Mouse (Mus musculus) v-Abl transformed pro-B cells (cell line): ENCODE measurements at regions not wholly inside any gene's neighbourhood (a gene's known extent, or its start where the extent isn't known, plus 50 kb on each side); places are given as distances from the start of the nearest gene placed in this dataset.

Source experiments
- in situ Hi-C, 2 experiments: fragments of 400-800 bp; cut with MboI; formaldehyde crosslinking; loops; one replicate each; pipeline ENCODE4 v1.15.1; 2025; ENCODE audit not compliant: unreplicated experiment in 2 of 2

DNA sequence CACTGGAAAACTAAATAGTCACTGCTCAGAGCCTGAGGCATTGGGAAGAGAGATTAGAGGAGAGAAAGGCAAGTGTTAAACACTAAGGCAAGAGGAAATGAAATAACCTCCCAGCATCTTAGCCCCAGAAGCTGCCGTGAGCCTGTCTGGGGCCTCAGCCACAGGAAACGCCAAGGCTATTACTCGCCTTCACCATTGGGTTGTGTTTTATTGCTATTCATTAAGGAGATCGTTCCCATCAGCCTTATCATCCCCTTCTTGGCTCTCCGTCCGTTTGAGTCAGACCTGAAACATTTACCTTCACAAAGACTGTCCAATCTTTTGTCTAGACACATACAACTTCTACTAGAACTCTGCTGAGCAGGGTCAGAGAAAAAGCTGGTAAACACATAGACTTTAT is 112.0 kb upstream of the Thbs1 start:
- in situ Hi-C loops, result no loop called here

DNA sequence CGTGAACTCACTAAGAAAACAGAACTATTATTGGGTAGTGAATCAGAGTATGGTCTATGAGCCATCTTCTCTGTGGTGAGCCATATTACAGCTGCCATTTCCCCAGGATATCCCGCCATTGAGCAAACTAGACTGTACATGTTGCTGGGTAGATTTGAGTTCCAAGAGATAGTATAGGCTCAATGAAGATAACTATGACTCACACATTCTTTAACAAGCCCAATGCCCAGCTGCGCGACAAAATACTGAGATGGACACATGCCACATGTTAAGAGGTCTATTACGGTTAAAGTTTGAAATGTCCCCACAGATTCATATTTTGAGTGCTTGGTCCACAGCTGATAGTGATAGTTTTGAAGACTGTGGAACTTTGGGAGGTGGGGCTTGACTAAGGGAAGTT is 107.5 kb upstream of the Thbs1 start:
- in situ Hi-C loops, result no loop called here

DNA sequence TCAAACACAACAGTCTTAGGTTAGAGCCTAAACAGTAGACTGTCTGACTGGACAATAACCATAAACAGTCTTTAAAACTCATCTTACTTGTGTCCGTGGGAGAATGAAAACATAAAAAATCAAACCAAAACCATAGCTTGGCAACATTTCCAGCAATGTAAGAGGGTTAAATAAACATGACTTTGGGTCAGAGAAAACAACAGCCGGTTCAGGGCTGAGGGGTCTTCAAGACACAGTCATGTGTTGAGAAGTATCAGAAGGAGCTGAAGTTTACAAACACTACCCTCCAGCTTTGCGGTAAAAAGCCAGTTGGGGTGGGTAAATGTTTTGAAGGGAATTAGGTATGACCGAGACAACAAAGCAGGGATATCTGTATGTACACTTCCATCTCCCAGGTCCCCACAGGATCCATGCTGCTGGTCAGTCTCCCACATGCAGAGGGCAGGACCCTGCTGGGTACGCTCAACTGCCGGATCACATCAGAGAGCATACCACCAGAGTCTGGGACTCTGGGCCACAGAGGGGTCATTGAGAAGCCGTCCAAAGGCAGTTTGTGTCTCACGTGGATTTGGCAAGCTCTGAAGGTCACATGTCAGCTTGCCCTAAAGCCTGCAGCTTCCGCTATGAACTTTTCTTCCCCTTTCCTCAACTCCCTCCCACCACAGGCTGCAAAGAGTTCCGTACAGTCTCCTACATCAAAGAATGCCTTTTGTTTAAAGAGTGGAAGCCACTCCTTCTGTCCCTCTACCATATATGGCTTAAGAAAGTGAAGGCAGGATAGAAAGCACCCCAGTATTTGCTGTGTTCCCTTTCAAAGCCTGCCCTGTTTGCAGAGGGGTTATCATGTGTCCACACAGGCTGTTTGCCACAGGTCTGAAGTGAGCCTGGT is 103.9 kb upstream of the Thbs1 start:
- in situ Hi-C loops, result no loop called here

DNA sequence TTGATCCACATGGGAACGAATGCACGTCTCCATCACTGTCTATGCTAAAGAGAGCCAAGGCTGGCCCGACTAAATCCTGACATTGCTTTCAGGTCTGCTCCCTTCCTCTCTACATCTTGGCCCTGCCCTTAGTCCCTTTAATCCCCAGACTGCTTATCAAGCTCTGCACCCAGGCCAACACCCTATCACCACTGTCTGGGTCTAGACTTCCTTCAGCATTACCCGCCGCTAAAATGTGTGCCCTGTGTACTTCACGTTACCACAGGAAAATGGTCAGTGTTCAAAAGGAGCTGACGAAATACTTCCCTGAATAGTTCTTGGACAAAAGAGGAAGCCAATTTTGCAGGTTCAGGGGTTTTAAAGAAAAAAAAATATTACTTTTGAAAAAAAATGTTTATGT is 100.0 kb upstream of the Thbs1 start:
- in situ Hi-C loops, result no loop called here

DNA sequence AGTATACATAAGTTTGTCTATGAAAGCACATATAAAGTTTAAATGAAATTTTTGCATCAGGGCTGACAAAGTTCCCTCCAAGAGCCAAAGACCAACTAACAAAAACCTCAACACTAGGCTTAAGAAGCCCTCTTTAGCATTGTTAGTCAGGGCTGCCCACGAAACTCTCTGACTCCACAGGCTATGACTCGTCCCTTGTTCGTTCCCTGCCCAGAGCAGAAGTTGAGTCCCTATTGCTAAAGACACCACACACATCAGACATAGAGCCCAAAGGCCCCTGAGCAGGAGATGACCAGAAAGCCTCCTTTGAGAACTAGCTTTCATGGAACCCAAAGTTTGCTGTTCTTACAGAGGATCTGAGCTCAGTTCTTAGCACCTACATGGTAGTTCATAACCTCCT is 99.5 kb upstream of the Thbs1 start:
- in situ Hi-C loops, result no loop called here

DNA sequence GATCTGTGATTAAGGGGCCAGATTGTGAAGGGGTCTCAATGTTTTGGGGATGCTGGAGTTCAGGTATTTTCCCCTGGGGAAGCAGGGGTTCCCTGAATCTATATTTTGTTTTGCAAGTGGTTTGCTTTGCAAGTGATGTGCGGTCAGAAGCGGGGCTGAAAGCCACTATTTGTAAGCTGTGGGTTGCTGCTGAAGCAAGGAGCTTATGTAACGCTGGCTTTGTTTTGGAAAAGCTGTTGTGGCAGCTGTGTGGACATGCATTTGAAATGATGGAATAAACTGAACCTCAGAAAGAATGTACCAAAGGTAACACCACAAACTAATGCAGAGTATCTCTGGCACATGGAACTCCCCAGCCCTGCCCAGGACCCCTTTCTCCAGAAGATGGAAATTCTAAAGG is 98.5 kb upstream of the Thbs1 start:
- in situ Hi-C loops, result no loop called here

DNA sequence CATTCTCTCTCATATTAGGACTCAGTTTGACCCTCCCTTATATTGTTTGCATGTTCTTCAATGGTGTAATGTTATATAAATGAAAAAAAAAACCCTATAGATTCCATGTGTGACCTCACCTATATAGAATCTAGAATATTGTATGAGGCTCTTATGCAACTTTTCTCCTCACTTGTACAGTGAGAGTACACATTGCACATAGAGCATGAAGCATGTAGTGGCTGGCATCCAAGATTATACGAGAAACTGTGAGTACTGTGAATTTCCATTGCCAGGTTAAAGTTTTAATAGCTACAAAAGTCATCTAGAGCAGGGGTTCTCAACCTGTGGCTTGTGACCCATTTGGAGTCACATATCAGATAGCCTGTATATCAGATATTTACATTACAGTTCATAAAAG is 96.5 kb upstream of the Thbs1 start:
- in situ Hi-C loops, result no loop called here

DNA sequence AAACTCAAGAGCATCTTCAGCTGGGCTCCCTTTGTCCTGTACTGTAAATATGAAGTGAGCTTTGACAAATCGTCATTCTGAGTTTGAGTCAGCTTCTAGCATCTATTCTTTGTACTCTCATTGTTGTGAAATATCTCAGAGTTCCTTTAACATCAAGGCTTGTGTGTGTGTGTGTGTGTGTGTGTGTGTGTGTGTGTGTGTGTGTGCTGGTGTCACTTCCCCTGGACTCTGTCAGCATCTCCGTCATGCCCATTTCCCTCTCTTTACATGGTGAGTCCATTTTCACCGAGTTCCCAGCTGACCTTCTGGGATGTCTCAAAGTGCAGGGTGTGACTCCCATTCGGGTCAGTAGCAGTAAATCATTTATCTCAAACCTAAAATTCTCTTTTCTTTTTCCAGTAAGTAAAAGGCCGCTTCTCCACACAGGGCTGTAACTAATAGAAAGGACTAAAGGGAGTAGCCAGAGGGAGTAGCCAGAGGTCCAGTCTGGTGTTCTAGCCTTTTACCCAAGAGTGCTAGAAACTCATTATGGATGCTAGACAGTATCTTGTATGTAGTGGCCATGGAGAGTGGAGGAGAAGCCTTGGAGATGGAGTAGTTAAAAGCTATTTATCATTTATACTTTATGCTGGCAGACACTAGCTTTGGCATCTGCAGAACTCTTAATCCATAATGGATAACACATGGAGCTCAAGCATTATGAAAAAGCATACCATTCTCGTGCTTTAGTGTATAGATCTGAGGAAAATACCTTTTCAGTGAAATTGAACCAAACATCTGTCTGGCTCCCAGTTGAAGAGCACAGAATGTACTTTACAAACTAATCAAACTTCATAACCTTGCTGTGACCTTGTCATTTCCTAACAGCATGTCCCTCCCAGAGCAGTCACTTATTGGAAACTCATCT is 85.6 kb upstream of the Thbs1 start:
- in situ Hi-C loops, result no loop called here

DNA sequence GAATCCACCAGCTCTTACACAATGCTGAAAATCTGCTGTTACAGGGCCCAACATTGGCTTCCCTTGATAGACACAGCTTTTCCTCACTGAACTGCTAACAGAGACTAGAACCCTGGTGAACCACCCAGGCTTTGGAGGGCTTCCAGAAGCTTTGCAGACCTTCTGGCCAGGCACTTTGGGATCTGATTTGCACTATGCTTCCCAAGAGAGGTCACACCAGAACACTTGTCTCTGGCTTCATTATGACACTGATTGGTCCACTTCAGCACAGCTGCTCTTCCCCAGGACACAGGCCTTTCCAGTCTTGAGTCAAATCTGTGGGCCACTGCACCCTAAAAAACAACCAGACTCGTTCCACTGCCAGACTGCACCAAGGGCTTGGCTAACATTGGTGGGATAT is 82.8 kb upstream of the Thbs1 start:
- in situ Hi-C loops, result no loop called here

DNA sequence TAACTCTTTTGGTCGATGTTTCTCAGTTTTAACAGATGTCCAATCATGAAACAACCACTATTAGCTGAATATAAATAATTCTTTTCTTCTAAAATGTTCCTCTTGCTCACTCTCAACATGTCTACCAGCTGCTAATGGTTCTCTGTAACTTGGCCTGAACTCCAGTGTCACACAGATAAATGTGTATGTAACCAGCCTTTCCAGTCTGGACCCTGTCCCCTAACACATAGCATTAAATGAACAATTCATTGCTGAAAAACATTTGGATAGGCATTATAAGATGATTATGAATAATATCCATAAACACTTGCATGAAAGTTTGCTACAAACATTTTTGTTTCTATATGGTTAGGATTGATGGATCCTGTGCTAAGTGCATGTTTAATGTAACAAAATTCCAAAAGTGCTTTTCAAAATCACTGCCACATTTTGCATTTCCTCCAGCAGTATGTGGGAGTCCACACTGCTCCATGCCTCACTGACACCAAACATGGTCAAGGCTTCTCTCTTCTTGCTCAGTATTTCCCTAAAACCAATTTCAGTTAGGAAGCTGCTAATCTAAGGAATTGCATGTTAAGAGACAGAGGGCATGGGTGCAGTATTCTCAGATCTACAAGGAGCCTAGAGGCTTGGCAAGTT is 82.1 kb upstream of the Thbs1 start:
- in situ Hi-C loops, result no loop called here

DNA sequence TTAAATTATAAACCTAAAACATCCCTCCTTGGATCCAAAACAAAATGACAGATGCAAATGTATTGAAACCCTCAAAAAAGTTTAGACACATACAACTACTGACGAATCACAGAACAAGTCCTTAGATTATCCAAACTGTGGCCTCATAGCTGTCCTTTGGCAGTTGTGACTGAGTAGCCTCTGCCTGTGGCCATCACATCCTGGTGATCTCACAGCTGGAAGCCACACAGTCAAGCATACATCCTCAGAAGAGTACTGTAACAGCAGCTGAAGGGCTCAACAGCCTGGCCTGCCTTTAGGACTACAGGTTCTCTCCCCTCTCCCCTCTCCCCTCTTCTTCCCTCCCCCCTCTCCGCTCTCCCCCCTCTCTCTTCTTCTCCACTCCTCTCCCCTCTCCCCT is 80.0 kb upstream of the Thbs1 start:
- in situ Hi-C loops, result no loop called here

DNA sequence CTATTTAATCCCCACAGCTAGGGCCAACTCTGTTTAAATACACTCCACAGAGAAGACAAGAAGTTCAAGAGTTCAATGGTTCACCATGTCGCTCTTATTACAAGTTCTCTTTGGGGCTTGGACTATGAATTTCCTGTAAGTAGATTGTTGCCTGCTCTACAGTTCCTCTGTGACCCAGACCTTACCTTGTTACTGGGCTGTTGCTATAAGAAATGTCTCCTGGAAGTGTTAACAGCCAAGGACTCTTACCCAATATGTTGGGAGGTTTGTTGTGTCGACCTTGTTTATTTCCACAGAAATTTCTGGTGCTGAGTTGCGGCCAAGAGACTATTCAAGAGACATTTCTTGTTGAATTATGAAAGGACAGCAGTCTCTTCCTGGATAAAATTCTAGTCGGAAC is 78.3 kb upstream of the Thbs1 start:
- in situ Hi-C loops, result no loop called here

DNA sequence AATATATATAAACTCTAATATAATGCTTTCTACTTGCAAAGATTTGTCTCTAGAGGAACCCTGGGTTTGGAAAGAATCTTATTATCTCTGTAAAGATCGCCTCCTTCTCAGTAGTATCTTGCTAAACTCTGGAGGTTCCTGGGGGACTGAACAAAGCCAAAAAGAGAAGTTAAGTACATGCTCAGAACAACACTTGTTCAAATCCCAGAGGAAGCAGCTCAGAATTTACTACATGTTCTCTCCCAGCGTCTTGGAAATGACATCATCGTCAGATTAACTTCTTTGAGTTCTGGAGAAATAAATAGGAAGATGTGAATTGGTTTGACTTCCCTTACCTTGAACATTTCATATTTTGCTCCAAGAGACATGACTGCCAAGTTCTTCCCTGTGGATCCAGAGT is 77.7 kb upstream of the Thbs1 start:
- in situ Hi-C loops, result no loop called here

DNA sequence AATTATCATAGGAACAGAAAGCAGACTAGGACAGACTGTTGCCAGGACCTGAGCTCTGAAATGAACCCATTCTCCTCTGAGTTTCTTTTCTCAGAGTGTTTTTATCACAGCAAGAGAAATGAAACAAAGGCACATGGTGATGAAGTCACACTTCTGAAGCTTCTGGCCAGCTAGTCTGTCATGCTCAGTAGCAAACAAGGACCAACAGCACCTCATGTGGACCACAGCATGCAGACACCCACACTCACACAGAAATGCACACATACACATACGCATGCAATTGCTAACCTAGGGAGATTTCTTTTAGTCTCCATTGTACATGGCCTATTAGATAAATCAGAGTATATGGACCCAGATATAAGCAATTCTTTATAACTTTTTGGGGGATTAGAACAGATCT is 76.3 kb upstream of the Thbs1 start:
- in situ Hi-C loops, result no loop called here

DNA sequence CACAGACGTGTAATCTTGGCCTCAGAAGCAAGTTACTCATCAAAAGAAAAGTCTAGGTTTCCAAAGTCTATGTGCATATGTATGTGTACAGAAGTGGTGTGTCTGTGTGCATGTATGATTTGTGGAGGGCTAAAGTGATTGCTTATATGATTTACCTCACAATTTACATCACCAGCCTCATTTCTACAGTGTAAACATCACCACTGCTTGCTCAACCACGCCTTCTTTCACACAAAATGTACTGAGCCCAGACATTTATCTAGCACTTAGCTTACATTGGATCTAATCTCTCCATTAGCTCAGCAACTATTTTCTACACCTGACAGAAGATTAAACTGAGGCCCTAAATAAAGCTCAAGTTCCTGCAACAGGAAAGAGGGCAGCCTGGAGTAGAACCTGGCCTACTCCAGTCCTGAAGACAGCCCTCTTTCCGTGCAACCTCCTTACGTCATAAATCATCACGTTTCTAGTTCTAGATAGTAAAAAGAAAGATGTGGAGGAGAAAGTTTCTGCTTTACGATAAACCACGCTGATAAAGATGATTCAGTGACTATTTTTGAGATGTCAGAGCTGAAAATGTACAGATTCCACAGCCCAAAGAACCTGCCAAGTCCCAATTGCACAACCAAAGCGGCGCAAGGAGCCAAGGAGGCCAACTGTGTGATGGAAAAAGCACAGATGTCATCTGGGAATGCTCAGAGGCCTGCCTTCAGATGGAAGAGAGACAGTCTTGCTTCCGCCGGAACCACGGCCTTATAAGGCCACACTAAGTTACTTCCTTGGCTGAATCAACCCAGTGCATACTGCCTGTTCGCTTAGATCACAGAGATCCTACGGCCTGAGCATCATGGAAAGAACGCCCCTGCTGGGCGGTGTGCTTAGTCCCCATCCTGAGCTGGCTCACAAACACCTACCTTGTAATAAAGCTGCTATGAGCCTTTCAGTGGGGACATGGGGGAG is 72.5 kb upstream of the Thbs1 start:
- in situ Hi-C loops, result no loop called here

DNA sequence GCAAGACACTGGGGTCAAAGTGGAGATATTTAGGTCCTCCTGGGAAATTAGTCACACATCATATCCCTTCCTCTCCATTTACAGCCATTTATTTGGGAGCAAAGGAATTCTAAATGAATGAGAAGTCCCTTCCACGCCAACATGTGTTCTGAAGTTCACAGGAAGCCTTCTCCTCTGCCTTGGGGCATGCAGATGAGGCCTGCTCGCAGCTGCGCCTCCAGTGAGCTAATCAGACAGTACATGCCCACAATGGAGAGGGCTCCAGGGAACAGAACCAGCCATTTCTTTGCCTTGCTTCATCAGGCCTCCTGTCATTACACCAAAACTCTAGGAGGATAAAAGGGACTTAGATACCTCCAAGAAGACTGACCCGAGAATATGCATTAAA is 71.9 kb upstream of the Thbs1 start:
- in situ Hi-C loops, result no loop called here

DNA sequence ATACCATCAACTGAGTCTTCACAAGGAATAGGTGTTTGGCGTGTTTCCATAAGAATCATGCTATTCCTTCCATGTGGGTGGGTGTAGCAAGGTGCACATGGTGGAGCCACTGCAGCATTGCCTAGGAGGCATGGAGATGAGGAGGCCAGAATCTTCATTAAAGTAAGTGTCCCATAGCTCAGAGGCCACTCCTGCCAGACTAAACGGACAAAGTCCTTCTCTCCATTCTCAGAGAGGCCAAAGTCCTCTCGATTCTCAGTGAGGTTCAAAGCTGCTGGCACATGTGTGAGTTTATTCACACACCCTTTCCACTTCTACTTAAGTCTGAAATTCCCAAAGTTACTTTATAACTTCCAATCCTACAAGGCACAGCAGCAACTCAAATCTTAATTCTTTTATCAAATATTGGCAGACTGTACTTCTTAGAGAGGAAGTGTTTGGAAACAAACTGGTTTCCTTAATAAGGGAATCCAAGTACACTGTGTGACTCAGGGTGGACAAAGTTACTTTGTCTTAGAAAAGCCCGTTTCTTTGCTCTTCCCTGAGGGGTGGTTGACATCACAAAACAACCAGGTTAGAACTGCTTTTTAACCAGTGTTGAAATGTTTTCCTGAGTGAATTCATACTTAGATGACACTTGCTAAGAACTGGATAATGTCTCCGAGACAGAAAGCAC is 69.2 kb upstream of the Thbs1 start:
- in situ Hi-C loops, result no loop called here

DNA sequence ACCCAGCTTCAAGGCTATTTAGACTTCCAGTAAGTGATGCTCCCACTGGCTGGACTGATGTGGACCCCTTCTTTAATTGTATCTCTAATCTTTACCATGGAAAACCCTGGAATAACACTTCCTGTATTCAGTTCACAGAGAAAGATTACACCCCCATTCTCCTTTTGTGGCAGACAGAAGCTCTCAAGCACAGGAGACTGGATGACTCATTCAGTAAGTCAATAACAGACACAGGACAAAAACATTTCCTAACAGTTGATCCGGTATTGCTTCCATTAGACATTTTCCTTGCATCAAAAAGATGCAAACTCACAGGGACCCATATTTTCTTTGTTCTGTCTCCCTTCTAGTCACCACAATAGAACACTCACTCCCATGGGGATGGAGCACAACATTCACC is 67.0 kb upstream of the Thbs1 start:
- in situ Hi-C loops, result no loop called here

DNA sequence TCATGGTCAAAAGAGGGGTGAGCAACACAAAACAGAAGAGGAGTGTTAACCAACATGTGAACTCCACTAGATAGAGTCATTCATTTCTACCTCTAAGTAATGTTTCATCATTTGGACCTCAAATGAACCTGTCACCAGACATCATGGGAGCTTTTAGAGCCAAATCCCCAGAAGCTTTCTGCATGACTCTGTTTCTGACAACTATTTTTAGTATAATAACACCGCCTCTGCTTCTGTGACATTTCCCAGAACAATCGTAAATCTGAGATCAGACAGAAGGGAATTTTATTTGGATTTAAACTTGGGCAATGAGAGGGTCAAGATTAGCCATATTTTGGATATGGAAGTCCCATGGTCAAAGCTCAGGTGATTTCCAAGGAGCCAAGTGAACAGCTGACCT is 61.4 kb upstream of the Thbs1 start:
- in situ Hi-C loops, result no loop called here

DNA sequence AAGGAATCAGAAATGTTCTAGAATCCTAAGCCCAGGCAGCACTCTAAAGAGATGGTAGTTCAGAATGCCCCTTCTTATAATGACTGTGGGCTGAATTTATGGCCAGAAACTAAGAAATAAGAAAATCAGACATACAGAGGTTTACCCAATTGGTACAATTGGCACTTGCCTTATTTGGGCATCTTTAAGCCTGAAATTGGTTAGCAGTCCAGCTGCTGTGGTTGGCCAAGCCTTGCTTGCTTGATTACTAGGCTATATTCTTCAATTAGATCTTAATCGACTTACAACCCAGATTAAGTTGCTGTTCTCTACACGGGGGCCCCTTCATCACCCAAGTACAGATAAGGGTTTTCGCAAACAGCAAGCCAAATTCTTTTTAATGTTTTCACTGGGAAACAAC is 60.1 kb upstream of the Thbs1 start:
- in situ Hi-C loops, result no loop called here
